Mouse (Mus musculus) cerebellum, adult 9-11 months (tissue): ENCODE data around the gene Sorl1.

Experiments
- DNase-seq: peaks from one replicate; pipeline ENCODE4 v3.0.0; 2022

Gene Sorl1

GRCm38 (mm10) chr9:42121631-42122354 lies 2.3 kb downstream of the Sorl1 start:
- DNase-seq, result peak; percentile 51

GRCm38 (mm10) chr9:42116418-42117056 lies 7.6 kb downstream of the Sorl1 start:
- no peak for DNase-seq

GRCm38 (mm10) chr9:42115078-42115477 lies 9.0 kb downstream of the Sorl1 start:
- no peak for DNase-seq

GRCm38 (mm10) chr9:42113316-42113715 lies 10.8 kb downstream of the Sorl1 start:
- no peak for DNase-seq

- DNase-seq, result no peak
These were observed 11.4 kb downstream of the Sorl1 start for GRCm38 (mm10) chr9:42112691-42113090.

- no peak for DNase-seq
These were observed 12.8 kb downstream of the Sorl1 start for GRCm38 (mm10) chr9:42111256-42111655.

GRCm38 (mm10) chr9:42109837-42110451 lies 14.2 kb downstream of the Sorl1 start:
- peak; percentile 67 for DNase-seq

- no peak for DNase-seq
These were observed 15.0 kb downstream of the Sorl1 start for GRCm38 (mm10) chr9:42109131-42109530.

GRCm38 (mm10) chr9:42108369-42108951 lies 15.6 kb downstream of the Sorl1 start:
- peak; percentile 86 for DNase-seq

GRCm38 (mm10) chr9:42107062-42107461 lies 17.0 kb downstream of the Sorl1 start:
- DNase-seq, result peak; percentile 95

- DNase-seq, result peak; percentile 66
These were observed 17.8 kb downstream of the Sorl1 start for GRCm38 (mm10) chr9:42106305-42106704.

- DNase-seq, result no peak
These were observed 20.6 kb downstream of the Sorl1 start for GRCm38 (mm10) chr9:42103546-42103945.

GRCm38 (mm10) chr9:42102013-42102412 lies 22.1 kb downstream of the Sorl1 start:
- no peak for DNase-seq

- DNase-seq, result peak; percentile 76
These were observed 22.8 kb downstream of the Sorl1 start for GRCm38 (mm10) chr9:42101266-42101665.

- peak; percentile 68 for DNase-seq
These were observed 23.4 kb downstream of the Sorl1 start for GRCm38 (mm10) chr9:42100618-42101210.

- DNase-seq, result no peak
These were observed 25.5 kb downstream of the Sorl1 start for GRCm38 (mm10) chr9:42098474-42099121.

- no peak for DNase-seq
These were observed 26.2 kb downstream of the Sorl1 start for GRCm38 (mm10) chr9:42097731-42098473.

GRCm38 (mm10) chr9:42097006-42097730 lies 26.9 kb downstream of the Sorl1 start:
- DNase-seq, result no peak

- no peak for DNase-seq
These were observed 29.3 kb downstream of the Sorl1 start for GRCm38 (mm10) chr9:42094752-42095151.

- DNase-seq, result no peak
These were observed 30.0 kb downstream of the Sorl1 start for GRCm38 (mm10) chr9:42094028-42094551.

- no peak for DNase-seq
These were observed 31.3 kb downstream of the Sorl1 start for GRCm38 (mm10) chr9:42092749-42093148.
